Mouse (Mus musculus): ENCODE measurements around the gene Klc1. TPM values are rescaled to one million over a fixed set of nuclear protein-coding genes. Genes with fewer than 3 reads are reported as not detected.
A peak's percentile ranks its signal among the peaks of the same experiment; 100 is the strongest.

The Klc1 gene
- total and polyA plus RNA-seq, 2 experiments from 2014 or later, result 596 to 640 TPM

- Histone ChIP-seq H3K4me3 (ENCODE audit: low read depth, low read length) (peak overlapping the region; percentile 96), H3K27me3 (ENCODE audit: insufficient read depth, low read length) (no peaks in the 10 kb centered on the region), H3K9ac (peak overlapping the region; percentile 99), H3K36me3 (ENCODE audit: insufficient read depth) (peaks cover 11% of the 10 kb centered on the region; the same call in 1 of the 2 replicates), H3K9me3 (ENCODE audit: low read length) (no peaks in the 10 kb centered on the region), H3K4me1 (ENCODE audit: insufficient read depth) (peaks cover 18% of the 10 kb centered on the region), H3K4me2 (ENCODE audit: low read depth) (peak overlapping the region; percentile 98), H3K27ac (ENCODE audit: low read depth, low read length) (peak overlapping the region; percentile 95; the same call in 1 of the 2 replicates)
- no peak for DNase-seq
- WGBS, result 64% methylated on average over 7 of the region's 7 CpGs
- no peak for TF ChIP-seq CTCF (IDR thresholded peaks at IDR 0.05; ENCODE audit: low read depth)
- no peak for ATAC-seq
Observed at GRCm38 (mm10) chr12:111760306-111760908, 1.8 kb downstream of the Klc1 start.

- Histone ChIP-seq H3K36me3 (ENCODE audit: insufficient read depth) (peaks cover 11% of the 10 kb centered on the region; the same call in 1 of the 2 replicates), H3K9me3 (ENCODE audit: low read length) (no peaks in the 10 kb centered on the region), H3K4me2 (ENCODE audit: low read depth) (no peak overlapping the region), H3K4me1 (ENCODE audit: insufficient read depth) (peaks cover 24% of the 10 kb centered on the region), H3K27me3 (ENCODE audit: insufficient read depth, low read length) (no peaks in the 10 kb centered on the region), H3K27ac (ENCODE audit: low read depth, low read length) (no peak overlapping the region), H3K9ac (no peak overlapping the region), H3K4me3 (ENCODE audit: low read depth, low read length) (no peak overlapping the region)
- 92% methylated on average over 13 of the region's 13 CpGs for WGBS
- TF ChIP-seq CTCF (IDR thresholded peaks at IDR 0.05; ENCODE audit: low read depth), result no peak
- DNase-seq (no peak), ATAC-seq (no peak)
Observed at GRCm38 (mm10) chr12:111762620-111763280, 4.1 kb downstream of the Klc1 start.

- ATAC-seq, result peak; percentile 32; the same call in 1 of the 2 replicates
- 30% methylated on average over 16 of the region's 16 CpGs for WGBS
- TF ChIP-seq CTCF (IDR thresholded peaks at IDR 0.05; ENCODE audit: low read depth), result no peak
- 0 out of 2 replicates have a peak overlapping the region, but pooled peaks have one; percentile 5 for H3K4me2 ChIP-seq (ENCODE audit: low read depth)
- H3K9ac ChIP-seq, result no peak overlapping the region
- H3K36me3 ChIP-seq (ENCODE audit: insufficient read depth), result peaks cover 11% of the 10 kb centered on the region; the same call in 1 of the 2 replicates
- no peak overlapping the region for H3K4me3 ChIP-seq (ENCODE audit: low read depth, low read length)
- peaks cover 11% of the 10 kb centered on the region; the same call in 1 of the 2 replicates for H3K4me1 ChIP-seq (ENCODE audit: insufficient read depth)
- no peaks in the 10 kb centered on the region for H3K9me3 ChIP-seq (ENCODE audit: low read length)
- H3K27ac ChIP-seq (ENCODE audit: low read depth, low read length), result no peak overlapping the region
- no peaks in the 10 kb centered on the region for H3K27me3 ChIP-seq (ENCODE audit: insufficient read depth, low read length)
- no peak for DNase-seq
Observed at GRCm38 (mm10) chr12:111766313-111767236, 7.9 kb downstream of the Klc1 start.

GRCm38 (mm10) chr12:111768322-111768928, 9.8 kb downstream of the Klc1 start:
- no peak overlapping the region for H3K27ac ChIP-seq (ENCODE audit: low read depth, low read length)
- no peak for ATAC-seq

GRCm38 (mm10) chr12:111769306-111769705, 10.7 kb downstream of the Klc1 start:
- H3K27ac ChIP-seq (ENCODE audit: low read depth, low read length), result 0 out of 2 replicates have a peak overlapping the region, but pooled peaks have one; percentile 54
- WGBS, result 24% methylated on average over 10 of the region's 10 CpGs
- H3K4me2 ChIP-seq (ENCODE audit: low read depth), result no peak overlapping the region
- DNase-seq, result peak; percentile 71
- H3K9ac ChIP-seq, result no peak overlapping the region
- peak; percentile 53 for TF ChIP-seq CTCF (IDR thresholded peaks at IDR 0.05; ENCODE audit: low read depth)
- no peaks in the 10 kb centered on the region for H3K9me3 ChIP-seq (ENCODE audit: low read length)
- H3K4me1 ChIP-seq (ENCODE audit: insufficient read depth), result peaks cover 11% of the 10 kb centered on the region; the same call in 1 of the 2 replicates
- ATAC-seq, result peak; percentile 77
- peaks cover 24% of the 10 kb centered on the region for H3K36me3 ChIP-seq (ENCODE audit: insufficient read depth)
- H3K4me3 ChIP-seq (ENCODE audit: low read depth, low read length), result no peak overlapping the region
- no peaks in the 10 kb centered on the region for H3K27me3 ChIP-seq (ENCODE audit: insufficient read depth, low read length)

More at GRCm38 (mm10) chr12:111768322-111768928, 9.8 kb downstream of the Klc1 start:
- H3K36me3 ChIP-seq (ENCODE audit: insufficient read depth), result peaks cover 18% of the 10 kb centered on the region
- no peaks in the 10 kb centered on the region for H3K9me3 ChIP-seq (ENCODE audit: low read length)
- peaks cover 11% of the 10 kb centered on the region; the same call in 1 of the 2 replicates for H3K4me1 ChIP-seq (ENCODE audit: insufficient read depth)
- WGBS, result 87% methylated on average over 10 of the region's 10 CpGs
- no peak overlapping the region for H3K4me3 ChIP-seq (ENCODE audit: low read depth, low read length)
- H3K27me3 ChIP-seq (ENCODE audit: insufficient read depth, low read length), result no peaks in the 10 kb centered on the region
- H3K4me2 ChIP-seq (ENCODE audit: low read depth), result no peak overlapping the region
- DNase-seq, result no peak
- no peak for TF ChIP-seq CTCF (IDR thresholded peaks at IDR 0.05; ENCODE audit: low read depth)
- no peak overlapping the region for H3K9ac ChIP-seq
